29 mouse cellular contexts compared by ENCODE assay signal in the genomic region with DNA sequence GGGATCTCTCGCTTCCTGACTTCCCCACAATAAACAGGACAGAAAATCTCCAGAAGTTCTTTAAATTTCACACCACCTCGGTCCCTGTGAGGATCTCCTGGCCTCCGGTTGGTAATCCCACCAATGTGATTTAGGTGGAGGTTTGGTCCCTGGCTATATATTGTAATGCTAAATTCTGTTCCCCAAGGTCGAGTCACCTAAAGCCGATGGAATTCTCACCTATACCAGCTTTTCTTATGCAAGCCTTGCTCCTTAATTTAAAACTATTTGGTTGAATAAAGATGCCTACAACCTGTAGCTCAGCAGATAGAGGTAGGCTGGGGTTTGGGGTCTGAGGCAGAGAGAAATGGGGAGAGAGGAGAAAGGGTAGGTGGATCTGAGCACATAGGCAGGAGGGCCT. TPM values are rescaled to one million over a fixed set of nuclear protein-coding genes. Genes with fewer than 3 reads are reported as not detected.
"Had no signal": no experiment of that assay in that cellular context is flagged by ENCODE, and none has a peak within 500 bp of the region (broad histone marks: within the 10 kb centered on the region; RNA-seq: fewer than 3 reads in every experiment).

No protein-coding gene starts in this region.

- DNase-seq: gastrocnemius, adult 2 months; gastrocnemius, postnatal 10 days; gastrocnemius, postnatal 25 days; heart, adult 18-20 months; heart, postnatal 14 days; heart, postnatal 36 days; kidney, adult 18-20 months; kidney, adult 8-10 months; kidney, postnatal 10 days; kidney, postnatal 25 days; kidney, postnatal 4 days; liver; liver, embryonic 13.5 days; lung, adult 18-20 months had no signal

- H3K4me1 ChIP-seq: heart, embryonic 10.5 days; limb, embryonic 12.5 days had no signal

- H3K4me2 ChIP-seq: heart, embryonic 13.5 days; heart, embryonic 15.5 days; hindbrain, embryonic 13.5 days; hindbrain, embryonic 15.5 days; intestine, embryonic 15.5 days; limb, embryonic 12.5 days; liver, embryonic 11.5 days; liver, embryonic 13.5 days; liver, embryonic 15.5 days had no signal

- ATAC-seq: inflammation-experienced regulatory T-cells, adult 6 months; intestine, embryonic 15.5 days had no signal

- H3K9ac ChIP-seq: heart, embryonic 13.5 days; heart, embryonic 15.5 days; hindbrain, embryonic 13.5 days; hindbrain, embryonic 15.5 days; intestine, embryonic 15.5 days; limb, embryonic 12.5 days; liver, embryonic 13.5 days; liver, embryonic 15.5 days had no signal

- H3K27ac ChIP-seq: gastrocnemius, adult 2 months; heart, embryonic 10.5 days; heart, embryonic 13.5 days; heart, embryonic 15.5 days; hindbrain, embryonic 13.5 days; hindbrain, embryonic 15.5 days; intestine, embryonic 15.5 days; layer of hippocampus, adult 2 months; left cerebral cortex, adult 2 months; limb, embryonic 10.5 days; limb, embryonic 12.5 days; liver, embryonic 13.5 days; liver, embryonic 15.5 days had no signal

- H3K27me3 ChIP-seq: heart, embryonic 13.5 days; heart, embryonic 15.5 days; hindbrain, embryonic 13.5 days; hindbrain, embryonic 15.5 days; intestine, embryonic 15.5 days; limb, embryonic 12.5 days; liver, embryonic 13.5 days; liver, embryonic 15.5 days had no signal

- H3K9me3 ChIP-seq: heart, embryonic 10.5 days; heart, embryonic 13.5 days; heart, embryonic 15.5 days; hindbrain, embryonic 13.5 days; hindbrain, embryonic 15.5 days; intestine, embryonic 15.5 days; limb, embryonic 10.5 days; limb, embryonic 12.5 days; liver, embryonic 13.5 days; liver, embryonic 15.5 days had no signal

- H3K4me3 ChIP-seq: gastrocnemius, adult 2 months; heart, embryonic 10.5 days; heart, embryonic 13.5 days; heart, embryonic 15.5 days; hindbrain, embryonic 13.5 days; hindbrain, embryonic 15.5 days; intestine, embryonic 15.5 days; layer of hippocampus, adult 2 months; left cerebral cortex, adult 2 months; limb, embryonic 10.5 days; limb, embryonic 12.5 days; liver, embryonic 13.5 days; liver, embryonic 15.5 days had no signal

RNA-seq across cellular contexts. Expression of gene Stoml3, which starts 30.7 kb away (rescaled TPM):
- polyA plus RNA-seq: heart, embryonic 10.5 days; heart, embryonic 13.5 days; heart, embryonic 15.5 days; heart, postnatal 0 days; hindbrain, embryonic 11.5 days; hindbrain, embryonic 13.5 days; hindbrain, embryonic 15.5 days; inflammation-experienced regulatory T-cells, adult 6 months; limb, embryonic 10.5 days; limb, embryonic 12.5 days; liver, embryonic 11.5 days; liver, embryonic 13.5 days; liver, embryonic 15.5 days had no signal
